Mouse (Mus musculus) bone marrow, adult 2 months (tissue): ENCODE results near the gene Gm44511. TPM values are rescaled to one million over a fixed set of nuclear protein-coding genes. Genes with fewer than 3 reads are reported as not detected.
"Not testable (repeated sequence)": the region's sequence is repeated elsewhere in the genome, so short reads cannot be mapped to it uniquely, and the experiment has no call there.

Source experiments
- H3K27ac ChIP-seq: fragments of 200-500 bp; 2 replicates; pipeline ENCODE4 v1.5.1; 2012; ENCODE audit warnings: low read depth, mild to moderate bottlenecking, control low read depth, inconsistent platforms, low read length; ENCODE audit not compliant: control insufficient read depth, poor library complexity, insufficient read depth
- H3K4me1 ChIP-seq: fragments of 200-500 bp; 2 replicates; pipeline ENCODE4 v1.6.1; 2011; ENCODE audit warnings: low read length; ENCODE audit not compliant: control insufficient read depth, insufficient read depth
- H3K4me3 ChIP-seq: fragments of 200-500 bp; replicated peaks from 2 replicates; pipeline ENCODE3; 2011; ENCODE audit warnings: mild to moderate bottlenecking, low read depth, low read length, control low read depth; ENCODE audit not compliant: control insufficient read depth
- CTCF ChIP-seq: fragments of 200-500 bp; IDR thresholded peaks from 2 replicates; pipeline ENCODE4 v1.5.1; 2011; ENCODE audit warnings: low read length, control low read depth; ENCODE audit not compliant: control insufficient read depth, insufficient read depth
- POLR2A ChIP-seq: fragments of 200-500 bp; IDR thresholded peaks from 2 replicates; pipeline ENCODE4 v1.6.1; 2011; ENCODE audit warnings: low read depth, mild to moderate bottlenecking, control low read depth, low read length, borderline replicate concordance; ENCODE audit not compliant: control insufficient read depth
- WGBS: fragments of 180-500 bp; shearing (Covaris S2); methylation state at CpG from one replicate; pipeline ENCODE4 v1.1.7; 2018; 5-methylcytosine and 5-hydroxymethylcytosine counted together
- polyA plus RNA-seq: library from polyadenylated mRNA; stranded (reverse); fragments of >200 nt; gene quantifications from 2 replicates; pipeline ENCODE4 v1.2.4, GENCODE M21; 2011; ENCODE audit warnings: low replicate concordance; ENCODE audit not compliant: missing spikeins, insufficient read depth, insufficient read length

Gm44511 gene
- polyA plus RNA-seq, 1 experiment = 2.3 TPM

DNA sequence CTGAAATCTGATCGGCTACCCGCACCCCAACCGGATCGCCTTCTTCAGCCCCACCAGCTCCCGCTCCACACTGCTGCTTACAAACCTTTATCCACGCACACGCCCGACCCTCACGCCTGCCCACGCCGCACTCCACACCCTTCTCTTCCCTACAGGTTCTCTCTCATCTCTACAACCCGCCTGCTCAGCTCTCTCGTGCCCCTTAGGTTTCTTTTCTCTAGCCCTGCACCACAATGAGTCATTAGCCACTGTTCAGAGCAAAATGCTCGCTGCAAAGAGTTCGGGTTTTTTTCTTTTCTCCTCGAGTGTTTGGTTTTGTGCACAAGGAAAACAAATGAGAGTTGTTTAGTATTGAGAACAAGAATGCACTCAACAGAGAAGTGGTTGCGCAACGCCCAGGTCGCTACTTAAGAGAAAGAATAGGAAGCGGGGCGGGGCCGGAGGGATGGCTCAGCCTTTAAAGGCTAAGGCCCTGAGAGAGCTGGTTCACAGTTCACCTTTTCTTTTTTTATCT lies 17.4 kb upstream of the Gm44511 start:
- peak overlapping the region; percentile 94 for H3K27ac ChIP-seq
- H3K4me1 ChIP-seq = no peaks in the 10 kb centered on the region; the same call in 1 of the 2 replicates
- H3K4me3 ChIP-seq = peak overlapping the region; percentile 81
- no peak for TF ChIP-seq CTCF
- no peak for TF ChIP-seq POLR2A
- under 1% methylated on average over 22 of the region's 22 CpGs for WGBS

GRCm38 (mm10) chr6:128842945-128843478 lies 16.9 kb upstream of the Gm44511 start:
- Histone ChIP-seq H3K4me3 (peak overlapping the region; percentile 81), H3K4me1 (no peaks in the 10 kb centered on the region; the same call in 1 of the 2 replicates), H3K27ac (peak overlapping the region; percentile 94)
- TF ChIP-seq POLR2A (peak; percentile 72), CTCF (no peak)
- under 1% methylated on average over 44 of the region's 44 CpGs for WGBS

DNA sequence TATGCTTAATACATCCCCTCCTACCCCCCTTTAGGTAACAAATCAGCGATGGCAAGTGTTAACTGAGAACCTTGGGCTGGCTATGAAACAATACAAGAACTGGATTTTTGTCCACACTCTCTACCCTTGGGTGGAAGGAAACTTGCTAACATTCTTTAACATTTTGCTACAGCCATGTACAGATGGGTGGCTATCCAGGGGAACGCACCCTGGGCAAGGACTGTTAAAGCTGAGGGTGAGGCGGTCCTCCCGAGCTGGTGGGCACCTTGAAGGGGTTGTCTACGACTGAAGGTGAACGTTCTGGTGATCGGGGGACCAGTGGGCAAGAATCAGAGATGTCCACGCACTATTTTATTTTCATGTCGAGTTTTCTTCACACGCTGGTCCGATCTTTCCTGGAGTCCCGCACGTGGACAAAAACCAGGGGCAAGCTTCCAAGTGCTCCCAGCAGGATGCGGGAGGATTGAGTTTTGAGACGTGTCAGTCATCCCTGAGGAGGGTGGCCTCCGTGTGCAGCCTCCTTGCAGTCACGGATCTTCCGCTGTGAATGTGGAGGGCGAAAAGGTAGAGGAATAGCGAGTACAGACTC lies 16.3 kb upstream of the Gm44511 start:
- Histone ChIP-seq H3K4me3 (peak overlapping the region; percentile 81), H3K27ac (peak overlapping the region; percentile 94), H3K4me1 (no peaks in the 10 kb centered on the region; the same call in 1 of the 2 replicates)
- 1% methylated on average over 20 of the region's 20 CpGs for WGBS
- TF ChIP-seq POLR2A = no peak
- no peak for TF ChIP-seq CTCF

DNA sequence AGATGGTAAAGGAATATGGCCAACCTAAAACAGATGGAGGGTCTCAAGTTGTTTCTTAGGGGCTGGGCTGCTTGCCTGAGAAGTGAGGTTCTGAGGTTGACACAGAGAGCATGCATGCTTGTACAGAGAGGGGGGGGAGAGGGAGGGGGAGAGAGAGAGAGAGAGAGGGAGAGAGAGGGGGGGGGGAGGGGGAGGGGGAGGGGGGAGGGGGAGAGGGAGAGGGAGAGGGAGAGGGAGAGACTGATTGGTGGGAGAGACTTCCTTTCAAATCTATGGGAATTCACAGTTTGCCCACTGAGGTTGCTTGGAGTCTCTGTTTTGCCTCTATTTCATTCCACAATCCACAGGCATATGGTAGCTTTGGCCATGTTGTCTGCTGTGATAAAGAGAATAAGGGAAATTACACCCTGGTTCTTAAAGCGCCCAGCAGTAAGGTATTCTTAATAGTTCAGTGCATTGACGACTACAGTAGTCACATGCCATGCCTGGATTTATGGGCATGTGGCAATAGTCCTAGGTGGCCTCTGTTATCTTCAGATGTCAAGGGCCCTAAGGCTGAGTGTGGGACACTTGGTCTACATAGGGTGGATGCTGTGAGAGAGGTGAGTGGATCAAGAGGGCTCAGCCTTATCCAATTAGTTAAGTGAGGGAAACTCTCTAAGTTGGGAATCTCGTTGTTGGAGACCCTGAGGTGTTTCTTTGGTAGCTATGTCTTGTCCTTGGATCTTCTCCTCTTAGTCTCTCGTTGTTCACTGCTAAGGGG lies 15.4 kb upstream of the Gm44511 start:
- Histone ChIP-seq H3K4me3 (no peak overlapping the region), H3K27ac (no peak overlapping the region), H3K4me1 (no peaks in the 10 kb centered on the region; the same call in 1 of the 2 replicates)
- 40% methylated on average over 4 of the region's 4 CpGs for WGBS
- no peak for TF ChIP-seq CTCF
- TF ChIP-seq POLR2A = no peak

GRCm38 (mm10) chr6:128840669-128841068 lies 14.6 kb upstream of the Gm44511 start:
- not testable (repeated sequence) for H3K4me1 ChIP-seq, H3K27ac ChIP-seq, H3K4me3 ChIP-seq
- WGBS = 54% methylated on average over 3 of the region's 3 CpGs

DNA sequence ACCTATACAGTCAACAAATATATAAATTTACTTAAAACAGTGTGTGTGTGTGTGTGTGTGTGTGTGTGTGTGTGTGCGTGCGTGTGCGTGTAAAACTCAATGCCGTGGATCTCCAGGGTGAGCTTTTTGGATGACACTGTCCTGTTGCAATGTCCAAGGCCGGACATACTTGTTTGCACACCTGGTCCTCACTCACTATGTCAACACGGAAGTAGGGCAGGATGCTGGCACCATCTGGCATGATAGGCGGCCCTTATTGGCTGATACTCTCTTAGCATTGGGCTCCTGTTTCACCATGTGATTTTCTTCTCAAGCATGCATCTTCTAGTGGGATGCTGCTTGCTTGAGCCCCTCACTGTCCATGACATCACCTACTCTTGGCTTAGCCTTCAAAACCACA lies 13.8 kb upstream of the Gm44511 start:
- WGBS = 39% methylated on average over 7 of the region's 7 CpGs
- Histone ChIP-seq H3K4me3 (peak overlapping the region; percentile 1), H3K27ac (no peak overlapping the region), H3K4me1 (no peaks in the 10 kb centered on the region; the same call in 1 of the 2 replicates)
- no peak for TF ChIP-seq CTCF
- no peak for TF ChIP-seq POLR2A

- WGBS = under 1% methylated on average over 17 of the region's 17 CpGs
- H3K27ac ChIP-seq = peak overlapping the region; percentile 64
- no peak for TF ChIP-seq POLR2A
- TF ChIP-seq CTCF = peak; percentile 92
- no peaks in the 10 kb centered on the region; the same call in 1 of the 2 replicates for H3K4me1 ChIP-seq
- H3K4me3 ChIP-seq = peak overlapping the region; percentile 86
Observed at GRCm38 (mm10) chr6:128839266-128839771, 13.2 kb upstream of the Gm44511 start.
